Mouse (Mus musculus) G1E (cell line): ENCODE measurements at regions not wholly inside any gene's neighbourhood (a gene's known extent, or its start where the extent isn't known, plus 50 kb on each side); places are given as distances from the start of the nearest gene placed in this dataset.

Experiments used
- ATAC-seq: 2 replicates; pipeline ENCODE4 v1.8.0; 2016; ENCODE audit warnings: mild to moderate bottlenecking; ENCODE audit not compliant: insufficient number of reproducible peaks, poor library complexity, low FRiP score, severe bottlenecking; ENCODE audit errors: extremely low read depth
- DNase-seq: peaks from one replicate; pipeline ENCODE4 v3.0.0; 2012; ENCODE audit warnings: low spot score
- H3K27me3 ChIP-seq: 2 replicates; pipeline ENCODE4 v1.6.1; 2012; ENCODE audit warnings: mild to moderate bottlenecking, low read length, inconsistent platforms; ENCODE audit not compliant: insufficient read depth
- H3K36me3 ChIP-seq: replicated peaks from 2 replicates; pipeline ENCODE3; 2012; ENCODE audit warnings: mild to moderate bottlenecking, inconsistent platforms
- H3K4me1 ChIP-seq: 2 replicates; pipeline ENCODE4 v1.6.1; 2012; ENCODE audit warnings: low read depth, low read length, inconsistent platforms, mixed read lengths; ENCODE audit not compliant: insufficient read depth
- H3K4me3 ChIP-seq: 2 replicates; pipeline ENCODE4 v1.5.1; 2012; ENCODE audit warnings: low read depth, mild to moderate bottlenecking, inconsistent platforms, low read length, moderate library complexity, mixed read lengths
- H3K9me3 ChIP-seq: replicated peaks from 2 replicates; pipeline ENCODE4 v1.6.1; 2012; ENCODE audit warnings: inconsistent platforms
- CTCF ChIP-seq: IDR thresholded peaks from 2 replicates; pipeline ENCODE4 v1.5.1; 2012; ENCODE audit warnings: low read depth, low read length, inconsistent platforms, mixed read lengths
- GATA1 ChIP-seq: IDR thresholded peaks from 2 replicates; pipeline ENCODE4 v1.6.1; 2012; ENCODE audit warnings: borderline replicate concordance, low read length, inconsistent platforms, mixed read lengths
- GATA2 ChIP-seq: IDR thresholded peaks from 2 replicates; pipeline ENCODE4 v1.6.1; 2012; ENCODE audit warnings: low read depth, low read length, inconsistent platforms, borderline replicate concordance
- POLR2AphosphoS5 ChIP-seq: IDR thresholded peaks from 2 replicates; pipeline ENCODE4 v1.6.1; 2012; ENCODE audit warnings: low read depth, low read length, inconsistent platforms; ENCODE audit not compliant: insufficient replicate concordance
- TAL1 ChIP-seq: conservative IDR thresholded peaks from 2 replicates; pipeline ENCODE4 v1.6.1; 2012; ENCODE audit warnings: low read depth, low read length, inconsistent platforms, mixed read lengths

DNA sequence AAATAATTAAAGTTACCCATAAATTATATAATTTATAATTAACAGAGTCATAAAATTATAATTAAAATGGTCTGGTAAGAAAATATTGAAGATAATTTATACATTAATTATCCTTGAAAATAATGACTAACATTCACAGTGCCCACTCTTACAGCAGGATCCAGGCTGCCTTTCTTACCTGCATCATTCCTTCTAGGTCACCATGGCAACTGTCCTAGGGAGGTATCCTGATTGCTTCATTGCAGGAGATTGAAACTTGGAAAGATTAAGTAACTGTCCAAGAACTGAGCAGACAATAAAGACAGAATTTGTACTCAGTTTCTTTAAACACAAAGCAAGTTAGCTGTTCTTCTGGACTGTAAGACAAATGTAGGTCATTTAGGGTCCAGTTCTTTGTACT, 416.7 kb upstream of the Id2 start:
- Histone ChIP-seq H3K4me3 (no peak overlapping the region), H3K9me3 (peaks cover 45% of the 10 kb centered on the region), H3K27me3 (no peaks in the 10 kb centered on the region), H3K4me1 (no peaks in the 10 kb centered on the region), H3K36me3 (no peaks in the 10 kb centered on the region)
- no peak for DNase-seq
- TF ChIP-seq GATA2 (no peak), GATA1 (no peak), TAL1 (no peak), POLR2AphosphoS5 (no peak), CTCF (no peak)
- no peak for ATAC-seq

DNA sequence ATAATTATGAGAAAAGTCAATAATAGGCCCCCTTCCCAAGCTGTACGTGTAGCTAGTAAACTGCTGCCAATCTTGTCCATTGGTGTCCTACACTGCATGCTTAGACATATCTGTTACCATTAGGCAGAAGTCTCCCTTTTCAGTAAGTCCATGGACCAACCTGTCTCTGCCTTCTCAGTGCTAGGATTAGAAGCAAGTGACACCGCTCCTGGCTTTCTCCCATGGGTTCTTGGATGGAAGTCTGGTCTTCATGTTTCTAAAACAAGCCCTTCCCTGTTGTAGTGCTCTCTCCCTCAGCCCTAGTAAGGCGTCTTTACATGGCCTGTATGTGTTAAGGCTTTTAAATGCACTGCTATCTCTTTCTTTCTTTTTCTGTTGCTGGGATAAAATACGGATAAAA, 412.7 kb upstream of the Id2 start:
- H3K36me3 ChIP-seq = no peaks in the 10 kb centered on the region

DNA sequence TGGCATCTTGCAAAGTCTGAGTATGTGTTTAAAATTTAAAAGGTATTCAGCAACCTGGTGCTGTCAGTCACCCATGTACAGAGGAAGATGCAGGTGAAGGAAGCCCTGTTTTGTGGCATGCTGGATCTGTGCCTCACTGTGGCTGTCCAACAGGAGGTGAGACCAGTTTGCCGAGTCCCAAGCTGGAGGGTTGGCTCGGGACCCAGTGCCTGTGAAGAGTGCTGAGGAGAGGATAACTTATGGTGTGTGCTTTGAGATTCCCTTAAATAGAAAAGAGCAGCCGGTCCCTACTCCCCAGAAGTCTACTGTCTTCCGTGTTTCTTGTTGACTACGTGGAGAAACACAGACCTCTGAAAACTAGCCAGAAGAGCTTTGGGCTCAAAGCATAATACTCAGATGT, 396.3 kb upstream of the Id2 start:
- Histone ChIP-seq H3K4me1 (no peaks in the 10 kb centered on the region), H3K9me3 (peaks cover 46% of the 10 kb centered on the region), H3K36me3 (no peaks in the 10 kb centered on the region), H3K4me3 (no peak overlapping the region), H3K27me3 (no peaks in the 10 kb centered on the region)
- ATAC-seq (no peak), DNase-seq (no peak)
- TF ChIP-seq POLR2AphosphoS5 (no peak), GATA1 (no peak), GATA2 (no peak), CTCF (no peak), TAL1 (no peak)

More for the DNA sequence above, 412.7 kb upstream of the Id2 start:
- H3K4me1 ChIP-seq = no peaks in the 10 kb centered on the region
- peaks cover 59% of the 10 kb centered on the region for H3K9me3 ChIP-seq
- no peak overlapping the region for H3K4me3 ChIP-seq
- no peak for TF ChIP-seq GATA1
- no peak for TF ChIP-seq TAL1
- TF ChIP-seq CTCF = no peak
- no peak for TF ChIP-seq GATA2
- TF ChIP-seq POLR2AphosphoS5 = no peak
- ATAC-seq = no peak
- H3K27me3 ChIP-seq = no peaks in the 10 kb centered on the region
- DNase-seq = no peak

DNA sequence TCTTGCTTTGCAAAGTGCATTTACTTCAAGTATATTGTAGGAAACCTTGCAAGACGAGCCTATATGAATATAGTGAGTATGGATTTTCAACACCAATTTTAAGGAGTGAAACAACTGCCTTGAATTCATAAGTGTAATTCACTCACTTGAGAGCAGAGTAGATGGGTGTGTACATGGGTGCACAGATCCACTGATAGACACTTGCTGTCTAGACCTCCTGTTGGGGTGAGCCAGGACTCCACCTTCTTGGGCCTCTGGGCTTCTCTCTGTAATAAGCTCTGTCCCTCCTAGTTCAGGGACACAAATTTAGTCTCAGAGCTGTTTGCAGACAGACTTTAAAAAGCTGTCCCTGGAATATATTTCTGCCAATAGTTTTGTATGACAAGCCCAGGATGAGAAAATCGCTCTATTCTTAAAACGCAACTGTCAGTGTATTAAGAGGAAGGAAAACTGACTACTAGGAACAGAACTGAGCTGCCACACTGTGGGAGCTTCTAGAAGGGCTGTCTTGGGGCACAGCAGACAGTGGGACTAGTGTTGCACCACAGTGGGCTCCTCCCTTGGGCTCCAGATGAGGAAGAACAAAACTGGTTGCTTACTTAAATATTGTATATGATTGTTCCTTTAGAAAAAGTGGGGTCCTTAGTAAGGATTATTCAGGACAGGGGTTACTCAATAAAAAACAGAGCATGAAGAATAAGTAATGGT, 395.7 kb upstream of the Id2 start:
- ATAC-seq (no peak), DNase-seq (no peak)
- H3K36me3 ChIP-seq = no peaks in the 10 kb centered on the region
- no peak overlapping the region for H3K4me3 ChIP-seq
- no peaks in the 10 kb centered on the region for H3K27me3 ChIP-seq
- TF ChIP-seq TAL1 (no peak), GATA2 (no peak), CTCF (no peak), POLR2AphosphoS5 (no peak), GATA1 (no peak)
- peaks cover 45% of the 10 kb centered on the region for H3K9me3 ChIP-seq
- no peaks in the 10 kb centered on the region for H3K4me1 ChIP-seq

DNA sequence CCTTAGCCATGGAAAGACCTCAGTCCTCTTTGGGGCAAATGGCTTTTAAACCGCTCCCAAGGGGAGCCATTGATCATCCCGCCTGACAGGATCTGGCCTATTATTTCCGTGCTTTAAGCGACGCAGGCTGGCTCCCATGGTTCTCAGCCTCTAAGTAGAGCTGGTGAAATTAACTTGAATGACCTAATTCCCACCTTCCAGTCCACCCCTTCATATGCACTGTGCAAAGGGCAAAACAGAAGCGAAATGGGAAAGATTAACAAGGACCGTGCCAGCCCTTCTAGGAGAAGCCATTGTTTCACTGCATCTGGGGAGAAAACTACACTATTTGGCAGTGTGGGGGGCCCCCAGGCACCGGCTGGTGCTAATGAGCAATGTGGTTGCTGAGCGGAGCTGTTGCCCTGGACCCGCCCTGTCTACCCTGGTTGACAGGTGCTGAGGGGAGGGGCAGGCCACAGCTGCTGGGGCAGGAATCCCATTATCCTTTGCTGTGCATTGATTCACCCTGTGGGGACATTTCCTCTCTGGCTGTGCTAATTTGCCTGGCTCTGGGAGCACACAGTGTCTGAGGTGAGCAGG, 378.3 kb upstream of the Id2 start:
- Histone ChIP-seq H3K4me1 (no peaks in the 10 kb centered on the region), H3K27me3 (no peaks in the 10 kb centered on the region), H3K9me3 (peaks cover 44% of the 10 kb centered on the region), H3K4me3 (no peak overlapping the region), H3K36me3 (no peaks in the 10 kb centered on the region)
- ATAC-seq (no peak), DNase-seq (no peak)
- TF ChIP-seq TAL1 (no peak), GATA2 (no peak), POLR2AphosphoS5 (no peak), CTCF (no peak), GATA1 (no peak)

DNA sequence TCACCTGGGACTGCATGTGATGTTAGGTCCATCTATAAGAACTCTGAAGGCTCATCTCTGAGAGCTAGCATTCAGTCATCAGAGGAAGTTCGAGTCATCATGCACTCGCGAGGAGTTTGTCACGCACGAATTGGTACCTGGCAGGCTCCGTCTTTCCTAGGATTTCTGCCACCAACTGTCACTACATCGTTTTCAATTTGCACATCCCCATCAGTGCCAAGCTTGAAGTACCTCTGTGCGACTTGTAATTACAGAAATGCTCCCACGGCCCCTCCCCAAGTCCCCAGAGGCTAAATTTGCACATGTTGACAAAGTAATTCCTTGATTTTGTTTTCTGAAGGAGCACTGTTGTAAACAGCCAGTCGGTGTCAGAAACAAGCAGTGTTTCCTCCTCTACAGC, 372.2 kb upstream of the Id2 start:
- H3K27me3 ChIP-seq = no peaks in the 10 kb centered on the region
- no peaks in the 10 kb centered on the region for H3K4me1 ChIP-seq
- ATAC-seq (no peak), DNase-seq (no peak)
- H3K36me3 ChIP-seq = no peaks in the 10 kb centered on the region
- no peak for TF ChIP-seq GATA1
- no peak for TF ChIP-seq CTCF
- TF ChIP-seq POLR2AphosphoS5 = no peak
- no peak for TF ChIP-seq GATA2
- no peak for TF ChIP-seq TAL1
- H3K4me3 ChIP-seq = no peak overlapping the region
- peaks cover 55% of the 10 kb centered on the region for H3K9me3 ChIP-seq
